Mouse (Mus musculus) central nervous system, embryonic 11.5 days (tissue): ENCODE results near the gene Ddx19b. TPM values are rescaled to one million over a fixed set of nuclear protein-coding genes. Genes with fewer than 3 reads are reported as not detected.

ENCODE experiments used
- polyA plus RNA-seq: library from polyadenylated mRNA; depleted of rRNA; stranded (reverse); fragments of >200 nt; gene quantifications from 2 replicates; pipeline ENCODE4 v1.2.3, GENCODE M21; 2012; rRNA removed

The Ddx19b gene
- polyA plus RNA-seq: 10.3 and 12.0 TPM in 2 replicates

DNA sequence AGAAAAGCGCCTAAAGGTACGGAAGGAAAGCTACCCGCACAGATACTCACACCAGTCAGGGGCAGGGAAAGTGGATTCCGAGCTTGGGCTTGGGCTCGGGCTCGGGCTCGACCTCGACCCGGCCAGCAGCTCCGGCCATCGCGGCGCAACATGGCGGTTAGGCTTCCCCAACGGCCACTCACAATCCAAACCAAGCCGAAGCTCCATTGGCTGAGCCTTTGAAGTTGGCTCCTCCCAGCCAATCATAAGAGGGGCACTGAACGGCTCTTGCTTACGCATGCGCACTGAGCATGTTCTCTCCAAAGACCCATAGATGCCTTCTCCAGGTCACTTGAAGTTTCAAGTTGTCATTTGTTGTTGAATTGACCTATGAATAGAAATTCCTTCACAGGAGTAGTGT lies at the start of gene Ddx19b:
Gene Ddx19b, minus strand, starts transcription at position 180 of the 400 bp plus-strand sequence.

DNA sequence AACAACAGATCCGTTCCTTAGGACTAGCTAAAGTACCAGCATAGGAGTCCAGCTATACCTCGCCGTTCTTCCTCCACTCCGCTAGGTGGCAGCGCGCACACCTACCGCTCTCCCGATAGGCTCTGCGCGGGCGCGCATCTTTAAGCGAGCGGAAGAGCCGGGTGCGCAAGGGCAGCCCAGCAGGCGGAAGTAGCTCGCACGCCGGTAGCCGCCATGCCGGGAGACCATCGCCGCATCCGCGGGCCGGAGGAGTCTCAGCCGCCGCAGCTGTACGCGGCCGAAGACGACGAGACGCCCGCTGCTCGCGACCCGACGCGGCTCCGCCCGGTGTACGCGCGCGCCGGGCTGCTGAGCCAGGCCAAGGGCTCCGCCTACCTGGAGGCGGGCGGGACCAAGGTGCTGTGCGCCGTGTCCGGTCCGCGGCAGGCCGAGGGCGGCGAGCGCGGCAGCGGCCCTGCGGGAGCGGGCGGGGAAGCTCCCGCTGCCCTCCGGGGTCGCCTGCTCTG lies 24.7 kb upstream of the Ddx19b start, which contains the start of gene Exosc6:
Gene Exosc6, plus strand, starts transcription at position 182 of the 506 bp plus-strand sequence.

DNA sequence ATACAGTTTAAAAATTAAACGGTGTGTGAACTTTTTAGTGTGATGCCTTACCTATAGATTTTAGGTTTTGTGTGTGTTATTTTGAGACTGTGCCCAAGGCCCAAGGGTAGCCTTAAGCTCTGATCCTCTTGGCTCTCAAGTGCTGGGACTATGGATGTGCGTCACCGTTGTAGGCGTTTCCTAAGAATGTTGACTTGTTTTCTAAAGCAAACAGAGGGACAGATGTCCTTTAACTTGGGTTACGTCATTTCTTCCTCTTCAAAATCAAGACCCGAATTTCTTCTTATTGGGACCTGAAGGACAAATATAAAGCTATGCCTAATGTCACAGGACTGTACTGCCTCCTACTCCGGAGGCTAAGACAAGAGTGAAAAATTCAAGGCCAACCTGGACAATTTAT lies 1.4 kb upstream of the Ddx19b start, which contains the start of gene Aars:
Gene Aars, plus strand, starts transcription at position 229 of the 400 bp plus-strand sequence.

DNA sequence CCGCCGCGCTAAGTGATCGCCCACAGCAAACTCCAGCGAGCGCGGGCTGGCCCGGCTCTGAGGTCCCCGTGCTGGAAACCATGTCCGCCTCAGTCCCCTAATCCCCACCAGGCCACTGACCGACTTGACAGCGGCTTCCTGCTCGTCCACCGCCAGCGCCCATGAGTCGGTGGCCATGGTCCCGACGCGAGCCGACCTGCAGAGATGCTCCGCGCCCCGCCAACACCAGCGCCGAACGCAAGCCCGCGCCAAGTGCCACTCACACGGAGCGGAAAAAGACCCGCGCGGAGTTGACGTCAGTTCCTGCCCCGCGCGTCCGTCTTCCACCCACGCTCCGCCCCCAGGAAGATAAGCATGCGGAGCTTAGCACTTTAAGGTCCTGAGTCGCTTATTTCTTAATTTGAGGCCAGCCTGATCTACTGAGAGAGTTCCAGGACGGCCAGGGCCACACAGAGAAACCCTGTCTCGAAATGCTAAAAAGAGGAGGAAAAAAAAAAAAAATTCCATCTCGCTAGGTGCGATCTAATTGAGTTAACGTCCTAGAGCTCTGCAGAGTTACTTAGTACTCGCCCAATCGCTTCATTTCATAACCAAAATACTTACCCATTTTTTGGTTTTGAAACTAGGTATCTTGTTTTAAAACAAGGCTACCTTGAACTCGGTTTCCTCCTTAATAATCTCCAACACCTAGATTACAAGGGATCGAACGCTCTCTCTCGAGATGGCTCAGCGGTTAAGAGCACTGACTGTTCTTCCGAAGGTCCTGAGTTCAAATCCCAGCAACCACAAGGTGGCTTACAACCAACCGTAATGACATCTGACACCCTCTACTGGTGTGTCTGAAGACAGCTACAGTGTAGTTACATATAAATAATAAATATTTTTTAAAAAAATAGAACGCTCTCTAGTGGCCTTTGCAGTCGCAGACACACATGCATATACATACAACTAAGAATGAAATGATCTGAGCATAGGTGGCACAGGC lies 33.7 kb downstream of the Ddx19b start, which contains the start of gene Ddx19a:
Gene Ddx19a, minus strand, starts transcription at position 254 of the 985 bp plus-strand sequence.

Other genes starting within 250 kb of the Ddx19b start
- gene Il34, start 225.8 kb downstream of the Ddx19b start, polyA plus RNA-seq: 0.40 and 0.57 TPM in 2 replicates
- gene Cog4, start 185.2 kb downstream of the Ddx19b start, polyA plus RNA-seq: 50.1 and 63.5 TPM in 2 replicates
- 115 and 124 TPM in 2 replicates for gene Sf3b3, start 185.0 kb downstream of the Ddx19b start, polyA plus RNA-seq
- 14.4 and 14.8 TPM in 2 replicates for gene Fuk, start 129.3 kb downstream of the Ddx19b start, polyA plus RNA-seq
- 19.5 and 24.2 TPM in 2 replicates for gene St3gal2, start 111.8 kb downstream of the Ddx19b start, polyA plus RNA-seq
- gene Ddx19a, start 34.0 kb downstream of the Ddx19b start, polyA plus RNA-seq: 73.2 and 86.5 TPM in 2 replicates
- 56.7 and 71.6 TPM in 2 replicates for gene Aars, start 1.4 kb upstream of the Ddx19b start, polyA plus RNA-seq
- 4.7 and 58.3 TPM in 2 replicates for gene Exosc6, start 24.6 kb upstream of the Ddx19b start, polyA plus RNA-seq
- 0.82 and 0.91 TPM in 2 replicates for gene Clec18a, start 60.7 kb upstream of the Ddx19b start, polyA plus RNA-seq
- 8.3 and 12.1 TPM in 2 replicates for gene Pdpr, start 62.9 kb upstream of the Ddx19b start, polyA plus RNA-seq
- 41.0 and 48.8 TPM in 2 replicates for gene Glg1, start 227.5 kb upstream of the Ddx19b start, polyA plus RNA-seq